Mouse (Mus musculus) ES-CJ7 (cell line): ENCODE data around the gene Thbs3.
"Not testable (repeated sequence)": the region's sequence is repeated elsewhere in the genome, so short reads cannot be mapped to it uniquely, and the experiment has no call there.

ENCODE experiments used
- DNase-seq: peaks from one replicate; pipeline ENCODE4 v3.0.0; 2011; ENCODE audit warnings: low read depth, low spot score

Thbs3 gene

GRCm38 (mm10) chr3:89195979-89196877, 18.8 kb upstream of the Thbs3 start:
- peak; percentile 97 for DNase-seq

GRCm38 (mm10) chr3:89199839-89200238, 15.1 kb upstream of the Thbs3 start:
- no peak for DNase-seq

- DNase-seq = peak; percentile 93
These were observed 12.5 kb upstream of the Thbs3 start, which contains the start of gene Gba for GRCm38 (mm10) chr3:89202253-89203141. Gene Gba (plus strand): TSS chr3:89202928.

- DNase-seq = no peak
These were observed 11.9 kb upstream of the Thbs3 start for GRCm38 (mm10) chr3:89203142-89203514.

DNA sequence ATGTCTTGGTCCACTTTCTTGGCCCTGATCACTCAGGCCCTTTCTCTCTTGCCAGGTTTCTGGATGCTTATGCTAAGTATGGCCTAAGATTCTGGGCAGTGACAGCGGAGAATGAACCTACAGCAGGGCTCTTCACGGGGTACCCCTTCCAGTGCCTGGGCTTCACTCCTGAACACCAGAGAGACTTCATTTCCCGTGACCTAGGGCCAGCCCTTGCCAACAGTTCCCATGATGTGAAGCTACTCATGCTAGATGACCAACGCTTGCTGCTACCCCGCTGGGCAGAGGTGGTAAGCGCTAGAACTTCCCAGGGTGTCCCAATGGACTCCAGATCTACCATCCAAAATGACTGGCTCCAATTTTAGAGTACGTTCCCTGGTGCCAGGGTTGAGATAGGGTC, 8.9 kb upstream of the Thbs3 start:
- no peak for DNase-seq

GRCm38 (mm10) chr3:89206695-89207094, 8.3 kb upstream of the Thbs3 start:
- no peak for DNase-seq

DNA sequence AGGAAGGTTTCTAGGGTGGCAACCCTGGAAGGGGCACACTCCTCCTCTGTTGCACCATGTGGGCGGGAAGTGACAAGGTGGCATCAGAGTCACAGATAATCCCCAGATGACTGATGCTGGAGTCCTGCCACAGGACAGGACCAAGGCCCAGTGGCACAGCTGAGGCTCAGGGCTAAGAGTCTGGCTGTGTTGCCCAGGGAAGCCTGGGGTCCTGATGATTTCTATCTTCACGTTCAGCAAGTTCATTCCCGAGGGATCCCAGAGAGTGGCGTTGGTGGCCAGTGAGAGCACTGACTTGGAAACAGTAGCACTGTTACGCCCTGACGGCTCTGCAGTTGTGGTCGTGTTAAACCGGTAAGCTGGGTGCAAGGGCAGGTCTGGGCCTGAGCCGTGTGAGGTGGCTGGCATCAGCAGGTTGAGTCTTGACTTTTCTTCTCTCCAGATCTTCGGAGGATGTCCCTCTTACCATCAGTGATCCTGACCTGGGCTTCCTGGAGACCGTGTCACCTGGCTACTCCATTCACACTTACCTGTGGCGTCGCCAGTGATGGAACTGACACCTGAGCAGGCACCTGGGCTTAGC, 6.8 kb upstream of the Thbs3 start:
- DNase-seq = no peak

DNA sequence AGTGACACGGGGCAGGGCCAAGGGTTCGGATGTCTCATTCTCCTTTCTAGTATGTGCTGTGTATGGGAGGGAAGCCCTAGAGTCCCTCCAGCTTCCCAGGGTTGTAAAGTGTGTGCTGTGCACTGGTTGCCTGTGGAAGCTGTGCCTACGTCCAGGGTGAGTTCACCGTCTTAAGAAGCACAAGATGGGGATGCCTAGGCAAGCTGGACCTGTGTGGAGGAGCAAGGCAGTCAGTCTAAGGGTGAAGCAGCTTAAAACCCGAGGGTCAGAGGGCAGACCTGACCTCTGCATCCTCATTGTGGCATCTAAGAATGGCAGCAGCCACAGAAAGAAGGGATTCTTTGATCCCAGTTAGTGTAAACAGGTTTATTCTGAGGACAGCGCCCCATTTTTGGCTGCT, 6.2 kb upstream of the Thbs3 start:
- DNase-seq = no peak

DNA sequence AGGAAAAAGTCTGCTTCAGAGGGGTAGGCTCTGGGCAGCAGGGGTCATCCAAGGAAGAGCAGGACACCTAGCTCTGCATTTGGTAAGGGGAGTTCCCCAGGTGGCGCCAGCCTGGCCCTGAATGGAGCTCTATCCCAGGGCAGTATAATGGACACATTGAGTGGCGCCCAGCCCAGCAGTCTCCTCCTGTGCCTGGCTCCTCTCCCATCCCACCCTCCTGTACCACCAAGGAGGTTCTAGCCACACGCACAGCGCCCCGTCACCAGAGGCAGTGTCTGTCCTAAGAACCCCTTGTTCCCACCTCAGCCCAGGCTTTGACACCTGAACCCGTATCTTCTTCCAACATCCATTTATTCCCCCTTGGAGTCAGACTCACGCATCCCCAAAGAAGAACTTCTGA, 5.2 kb upstream of the Thbs3 start:
- DNase-seq = no peak

GRCm38 (mm10) chr3:89210162-89210561, 4.8 kb upstream of the Thbs3 start:
- no peak for DNase-seq

- DNase-seq = no peak
These were observed 4.2 kb upstream of the Thbs3 start for GRCm38 (mm10) chr3:89210731-89211130.

DNA sequence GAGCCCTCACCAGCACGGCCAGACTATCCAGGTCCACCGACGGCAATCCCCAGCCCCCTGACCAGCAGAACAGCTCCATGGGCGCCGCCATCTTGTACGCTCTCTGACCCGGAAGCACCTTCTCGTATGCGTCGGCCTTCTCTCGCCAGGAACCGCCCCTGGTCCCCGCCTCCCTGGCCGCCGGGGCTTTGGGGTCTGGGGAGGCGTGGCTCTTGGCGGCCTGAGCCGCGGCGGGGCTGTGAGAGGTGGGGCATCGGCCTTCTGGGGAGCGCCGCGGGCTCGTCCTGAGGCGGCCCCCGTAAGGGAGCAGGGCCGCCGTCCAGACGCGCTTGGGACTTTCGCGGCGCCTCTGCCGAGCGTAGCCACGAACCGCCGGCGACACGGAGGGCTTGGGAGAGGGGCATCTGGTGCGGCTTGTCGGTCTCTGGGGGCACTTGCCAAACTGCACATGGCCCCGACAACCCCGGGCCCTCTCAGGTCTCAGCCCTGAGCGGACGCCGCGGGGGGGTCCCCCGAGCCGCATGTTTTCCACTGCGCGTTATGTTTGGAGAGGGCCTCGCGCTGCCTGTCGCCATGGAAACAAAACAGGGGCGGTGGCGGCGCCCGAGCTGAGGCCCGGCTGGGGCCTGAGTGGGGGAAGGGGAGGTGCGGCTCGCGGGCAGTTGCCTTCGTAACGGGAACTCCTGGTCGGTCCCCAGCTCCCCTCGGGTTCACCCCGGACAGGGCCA, 1.0 kb upstream of the Thbs3 start:
- peak; percentile 93 for DNase-seq

GRCm38 (mm10) chr3:89215853-89216252, 873 bp downstream of the Thbs3 start:
- peak; percentile 93 for DNase-seq

GRCm38 (mm10) chr3:89216407-89216806, 1.4 kb downstream of the Thbs3 start:
- not testable (repeated sequence) for DNase-seq

DNA sequence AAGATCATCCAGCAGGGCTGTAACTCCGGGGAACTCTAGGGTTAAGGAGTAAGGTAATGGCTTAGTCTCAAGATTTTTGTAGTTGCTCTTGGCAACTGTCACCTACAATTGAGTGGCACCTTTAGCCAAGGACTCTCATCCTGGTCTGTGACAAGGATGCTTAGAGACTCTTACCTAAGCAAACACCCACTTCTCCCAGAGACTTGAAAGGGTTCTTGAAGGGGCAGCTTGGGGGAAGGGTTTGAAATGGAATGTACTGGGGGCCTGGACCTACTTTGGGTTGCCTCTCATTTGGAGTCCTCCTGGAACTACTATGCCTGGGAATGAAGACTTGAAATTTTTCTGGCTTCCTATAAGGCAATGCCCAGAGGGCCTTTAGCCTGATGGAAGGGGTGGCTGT, 3.3 kb downstream of the Thbs3 start:
- no peak for DNase-seq

GRCm38 (mm10) chr3:89219546-89219945, 4.6 kb downstream of the Thbs3 start:
- no peak for DNase-seq

DNA sequence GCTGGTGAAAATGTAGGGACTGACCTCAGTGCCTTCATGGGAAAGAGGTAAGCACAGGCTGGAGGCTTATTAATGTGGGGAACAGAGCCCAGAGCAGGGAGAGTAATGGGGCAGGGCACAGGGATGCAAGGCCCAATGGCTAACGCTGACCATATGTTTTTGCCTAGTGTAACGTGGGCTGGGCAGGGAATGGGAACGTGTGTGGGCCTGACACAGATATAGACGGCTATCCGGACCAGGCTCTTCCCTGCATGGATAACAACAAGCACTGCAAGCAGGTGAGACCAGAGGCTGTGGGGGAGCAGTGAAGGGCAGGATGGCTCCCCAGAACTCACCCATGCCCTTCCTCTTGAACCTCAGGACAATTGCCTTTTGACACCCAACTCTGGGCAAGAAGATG, 6.2 kb downstream of the Thbs3 start:
- no peak for DNase-seq

- no peak for DNase-seq
These were observed 9.8 kb downstream of the Thbs3 start for GRCm38 (mm10) chr3:89224796-89225195.

- DNase-seq = peak; percentile 53
These were observed 10.4 kb downstream of the Thbs3 start for GRCm38 (mm10) chr3:89225321-89225815.

GRCm38 (mm10) chr3:89225918-89226317, 10.9 kb downstream of the Thbs3 start:
- DNase-seq = peak; percentile 96

DNA sequence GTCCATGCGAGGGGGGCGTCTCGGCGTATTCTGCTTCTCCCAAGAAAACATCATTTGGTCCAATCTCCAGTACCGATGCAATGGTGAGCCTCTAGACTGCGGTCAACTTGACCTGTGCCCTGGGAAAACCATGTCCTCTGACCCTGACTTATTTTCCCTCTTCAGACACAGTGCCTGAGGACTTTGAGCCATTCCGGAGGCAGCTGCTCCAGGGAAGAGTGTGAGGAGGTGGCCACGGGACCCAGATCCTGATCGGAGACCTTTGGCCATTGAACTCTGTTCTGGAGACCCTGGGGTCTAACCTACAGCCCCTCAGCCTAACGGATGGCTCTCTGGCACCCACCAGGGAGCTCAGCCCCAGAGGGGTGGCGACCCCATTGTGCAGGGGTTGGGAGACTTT, 11.4 kb downstream of the Thbs3 start:
- no peak for DNase-seq
